Mouse (Mus musculus): ENCODE data around the gene Qdpr. TPM values are rescaled to one million over a fixed set of nuclear protein-coding genes. Genes with fewer than 3 reads are reported as not detected.
A peak's percentile ranks its signal among the peaks of the same experiment; 100 is the strongest.
"Not testable (repeated sequence)": the region's sequence is repeated elsewhere in the genome, so short reads cannot be mapped to it uniquely, and the experiment has no call there.

The Qdpr gene
- polyA plus RNA-seq, 1 experiment from 2014 or later = 132 TPM

DNA sequence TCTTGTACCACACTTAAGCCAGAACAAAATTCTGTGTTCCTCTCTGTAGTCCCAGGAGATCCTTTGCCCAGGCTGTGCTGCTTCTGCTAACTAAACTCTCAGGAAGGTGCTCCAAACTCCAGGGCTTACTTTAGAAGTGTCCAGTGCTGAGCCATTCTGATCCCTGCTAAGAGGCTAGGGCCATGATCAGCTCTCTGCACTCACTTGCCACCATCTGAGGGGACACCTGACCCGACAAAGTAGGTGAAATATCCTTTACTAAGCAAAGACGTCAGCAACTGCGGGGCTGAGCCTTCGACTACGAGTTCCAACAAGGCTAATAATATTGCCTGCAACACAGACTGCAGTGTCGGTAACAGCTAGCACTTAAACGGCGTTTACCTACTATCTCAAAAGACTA is 830 bp downstream of the Qdpr start:
- WGBS = 6% methylated on average over 8 of the region's 8 CpGs
- H3K27ac ChIP-seq = no peak overlapping the region
- no peaks in the 10 kb centered on the region for H3K9me3 ChIP-seq
- peaks cover 5% of the 10 kb centered on the region; the same call in 1 of the 2 replicates for H3K36me3 ChIP-seq
- no peaks in the 10 kb centered on the region for H3K27me3 ChIP-seq
- peaks cover 16% of the 10 kb centered on the region for H3K4me1 ChIP-seq
- no peak for ATAC-seq (ENCODE audit: insufficient number of reproducible peaks, insufficient read depth, low FRiP score, low TSS enrichment)
- peak overlapping the region; percentile 72 for H3K4me3 ChIP-seq
- H3K9ac ChIP-seq = peak overlapping the region; percentile 75
- H3K4me2 ChIP-seq (replicated peaks) = peak overlapping the region; percentile 96

DNA sequence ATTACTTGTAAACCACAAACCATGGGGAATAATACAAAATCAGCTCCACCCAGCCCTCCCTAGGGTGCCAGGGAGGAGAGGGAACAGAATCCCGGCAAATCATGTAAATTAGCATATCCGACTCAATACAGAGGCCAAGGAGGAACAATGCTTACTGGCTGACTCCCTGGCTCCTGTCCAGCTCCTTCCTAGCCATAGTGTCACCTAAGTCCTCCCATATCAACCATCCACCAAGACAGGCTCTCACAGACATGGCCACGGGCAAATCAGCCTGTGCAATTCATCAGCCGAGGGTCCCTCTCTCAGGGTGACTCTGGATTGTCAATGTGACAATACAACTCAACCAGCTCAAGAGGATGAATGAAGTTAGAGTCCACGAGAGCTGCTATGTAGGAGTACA is 1.4 kb downstream of the Qdpr start:
- H3K9ac ChIP-seq = peak overlapping the region; percentile 75; the same call in 1 of the 2 replicates
- peak overlapping the region; percentile 96 for H3K4me2 ChIP-seq (replicated peaks)
- H3K27ac ChIP-seq = no peak overlapping the region
- H3K27me3 ChIP-seq = no peaks in the 10 kb centered on the region
- WGBS = 55% methylated on average over 5 of the region's 5 CpGs
- peaks cover 8% of the 10 kb centered on the region; the same call in 1 of the 2 replicates for H3K36me3 ChIP-seq
- no peaks in the 10 kb centered on the region for H3K9me3 ChIP-seq
- H3K4me3 ChIP-seq = peak overlapping the region; percentile 72
- peaks cover 16% of the 10 kb centered on the region for H3K4me1 ChIP-seq
- ATAC-seq (ENCODE audit: insufficient number of reproducible peaks, insufficient read depth, low FRiP score, low TSS enrichment) = no peak

DNA sequence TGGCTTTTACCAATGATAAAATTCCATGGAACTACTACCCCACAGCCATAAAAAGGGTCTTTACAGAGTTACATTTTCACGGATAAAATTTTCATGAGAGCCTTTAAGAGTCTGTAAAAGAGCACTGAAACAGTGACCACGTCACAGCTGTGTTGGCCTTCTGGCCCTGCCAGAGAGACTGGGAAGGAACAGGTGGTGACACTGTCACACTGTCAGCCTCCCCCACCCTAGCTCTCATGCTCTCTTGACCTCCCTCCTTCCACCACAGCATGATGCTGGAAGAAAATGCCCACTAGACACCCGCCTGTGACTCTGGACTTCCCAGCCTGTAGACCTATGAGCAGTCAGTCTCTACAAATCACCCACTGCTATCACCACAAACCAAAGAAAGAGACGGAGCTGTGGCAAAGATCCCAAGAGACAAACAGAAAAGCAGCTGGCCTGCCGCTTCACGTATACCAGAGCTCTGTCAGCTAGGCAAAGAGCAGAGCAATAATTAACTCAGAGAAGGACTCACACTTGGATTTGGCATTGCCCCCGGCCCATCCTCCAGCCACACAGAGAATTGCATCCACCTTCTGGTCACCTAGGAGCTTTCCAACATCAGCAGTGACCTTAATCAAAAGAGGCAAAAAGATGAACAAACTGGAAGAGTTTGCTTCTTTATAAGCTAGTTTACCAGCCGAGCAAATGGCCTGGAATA is 5.8 kb downstream of the Qdpr start:
- Histone ChIP-seq H3K27me3 (no peaks in the 10 kb centered on the region), H3K27ac (no peak overlapping the region), H3K9me3 (no peaks in the 10 kb centered on the region), H3K36me3 (peaks cover 23% of the 10 kb centered on the region), H3K4me1 (peaks cover 14% of the 10 kb centered on the region), H3K9ac (no peak overlapping the region), H3K4me2 (replicated peaks) (no peak overlapping the region), H3K4me3 (no peak overlapping the region)
- 81% methylated on average over 8 of the region's 8 CpGs for WGBS
- ATAC-seq (ENCODE audit: insufficient number of reproducible peaks, insufficient read depth, low FRiP score, low TSS enrichment) = no peak

DNA sequence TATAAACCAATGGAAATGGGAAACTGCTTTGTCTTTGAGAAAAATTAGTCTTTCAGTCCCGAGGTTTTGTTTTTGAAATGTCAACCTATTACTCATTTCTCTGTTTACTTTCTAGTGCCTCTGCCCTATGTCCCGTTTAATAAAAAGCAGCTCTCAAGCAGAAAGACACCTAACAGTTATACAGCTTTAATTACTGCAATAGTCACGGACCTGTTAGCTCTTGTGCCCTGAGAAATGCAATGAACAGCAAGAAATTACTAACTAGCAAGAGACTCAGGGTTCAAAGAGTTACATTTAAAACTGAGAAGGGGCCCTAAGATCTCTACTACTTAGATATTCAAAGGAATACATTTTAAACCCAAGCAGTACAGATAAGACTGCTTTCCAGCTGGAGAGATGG is 8.3 kb downstream of the Qdpr start:
- Histone ChIP-seq H3K27me3 (no peaks in the 10 kb centered on the region), H3K4me3 (no peak overlapping the region), H3K4me1 (no peaks in the 10 kb centered on the region), H3K9ac (no peak overlapping the region), H3K9me3 (no peaks in the 10 kb centered on the region), H3K27ac (no peak overlapping the region), H3K36me3 (peaks cover 34% of the 10 kb centered on the region), H3K4me2 (replicated peaks) (no peak overlapping the region)
- ATAC-seq (ENCODE audit: insufficient number of reproducible peaks, insufficient read depth, low FRiP score, low TSS enrichment) = no peak
- 79% methylated on average over 3 of the region's 3 CpGs for WGBS

DNA sequence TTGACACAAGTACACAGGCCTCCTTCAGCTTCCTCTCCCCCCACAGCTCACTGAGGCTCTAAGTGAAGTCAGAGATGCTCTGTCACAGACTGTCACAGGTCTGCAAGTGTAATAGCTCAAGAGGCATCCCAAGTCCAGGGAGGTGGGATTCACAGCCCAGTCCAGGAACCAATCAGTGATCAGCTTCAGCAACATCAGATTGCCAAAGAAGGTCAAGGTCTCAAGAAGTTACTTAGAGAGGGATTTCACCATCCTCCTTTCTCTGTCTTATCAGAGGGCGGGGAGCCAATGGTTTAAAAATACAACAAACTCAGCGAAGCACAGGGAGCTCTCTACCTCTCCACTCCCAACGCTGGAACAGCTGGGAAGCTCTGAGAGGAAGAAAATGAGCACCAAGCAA is 8.9 kb downstream of the Qdpr start:
- ATAC-seq (ENCODE audit: insufficient number of reproducible peaks, insufficient read depth, low FRiP score, low TSS enrichment) = no peak
- 94% methylated on average over 3 of the region's 3 CpGs for WGBS
- no peaks in the 10 kb centered on the region for H3K27me3 ChIP-seq
- H3K4me1 ChIP-seq = 0 out of 2 replicates have a peak, but pooled peaks cover 2% of the 10 kb centered on the region
- H3K9me3 ChIP-seq = no peaks in the 10 kb centered on the region
- no peak overlapping the region for H3K9ac ChIP-seq
- H3K4me3 ChIP-seq = no peak overlapping the region
- peaks cover 34% of the 10 kb centered on the region for H3K36me3 ChIP-seq
- no peak overlapping the region for H3K27ac ChIP-seq
- H3K4me2 ChIP-seq (replicated peaks) = no peak overlapping the region

DNA sequence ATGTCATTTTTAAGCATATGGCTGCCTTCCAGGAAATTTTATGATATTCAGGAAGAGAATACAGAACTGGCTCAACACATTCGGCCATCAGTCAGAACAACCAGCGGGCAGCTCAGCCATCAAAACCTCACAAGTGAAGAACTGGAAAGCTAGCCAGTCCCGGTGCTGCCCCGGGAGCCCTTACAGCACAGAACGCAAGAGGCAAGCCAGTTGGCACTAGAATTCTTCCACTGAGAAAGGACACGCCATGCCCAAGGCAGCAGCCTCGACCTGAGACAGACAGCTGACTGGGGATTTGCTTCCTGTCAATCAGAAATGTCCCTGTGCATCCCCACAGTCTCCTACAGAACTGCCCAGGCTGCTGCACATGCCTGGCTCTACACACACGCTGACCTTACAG is 11.7 kb downstream of the Qdpr start:
- H3K27ac ChIP-seq = no peak overlapping the region
- H3K27me3 ChIP-seq = no peaks in the 10 kb centered on the region
- H3K9ac ChIP-seq = no peak overlapping the region
- H3K4me1 ChIP-seq = 0 out of 2 replicates have a peak, but pooled peaks cover 2% of the 10 kb centered on the region
- H3K9me3 ChIP-seq = no peaks in the 10 kb centered on the region
- H3K36me3 ChIP-seq = peaks cover 32% of the 10 kb centered on the region
- no peak overlapping the region for H3K4me3 ChIP-seq
- no peak for ATAC-seq (ENCODE audit: insufficient number of reproducible peaks, insufficient read depth, low FRiP score, low TSS enrichment)
- 86% methylated on average over 8 of the region's 8 CpGs for WGBS
- no peak overlapping the region for H3K4me2 ChIP-seq (replicated peaks)

DNA sequence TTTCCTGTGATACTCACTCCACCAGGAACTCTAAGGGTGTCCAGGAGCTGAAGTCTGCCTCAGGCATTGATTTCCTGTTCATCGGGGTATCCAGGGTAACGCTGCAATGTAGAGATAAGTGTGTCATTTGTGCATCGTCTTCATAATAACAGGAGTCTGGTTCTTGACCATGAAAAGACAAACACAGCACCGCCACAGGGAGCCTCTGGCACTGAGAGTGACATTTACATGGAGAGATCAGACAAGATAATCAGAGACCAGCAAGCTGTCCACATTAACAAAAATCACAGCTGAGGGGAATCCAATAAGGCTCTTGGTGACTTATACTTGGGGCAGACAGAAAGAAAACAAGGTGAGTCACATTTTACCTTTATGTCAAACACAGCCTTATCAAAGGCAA is 12.2 kb downstream of the Qdpr start:
- no peaks in the 10 kb centered on the region for H3K27me3 ChIP-seq
- 70% methylated on average over 4 of the region's 4 CpGs for WGBS
- no peak overlapping the region for H3K4me3 ChIP-seq
- H3K9me3 ChIP-seq = no peaks in the 10 kb centered on the region
- H3K9ac ChIP-seq = no peak overlapping the region
- no peak for ATAC-seq (ENCODE audit: insufficient number of reproducible peaks, insufficient read depth, low FRiP score, low TSS enrichment)
- 0 out of 2 replicates have a peak, but pooled peaks cover 2% of the 10 kb centered on the region for H3K4me1 ChIP-seq
- H3K36me3 ChIP-seq = peaks cover 33% of the 10 kb centered on the region
- H3K4me2 ChIP-seq (replicated peaks) = no peak overlapping the region
- H3K27ac ChIP-seq = no peak overlapping the region

DNA sequence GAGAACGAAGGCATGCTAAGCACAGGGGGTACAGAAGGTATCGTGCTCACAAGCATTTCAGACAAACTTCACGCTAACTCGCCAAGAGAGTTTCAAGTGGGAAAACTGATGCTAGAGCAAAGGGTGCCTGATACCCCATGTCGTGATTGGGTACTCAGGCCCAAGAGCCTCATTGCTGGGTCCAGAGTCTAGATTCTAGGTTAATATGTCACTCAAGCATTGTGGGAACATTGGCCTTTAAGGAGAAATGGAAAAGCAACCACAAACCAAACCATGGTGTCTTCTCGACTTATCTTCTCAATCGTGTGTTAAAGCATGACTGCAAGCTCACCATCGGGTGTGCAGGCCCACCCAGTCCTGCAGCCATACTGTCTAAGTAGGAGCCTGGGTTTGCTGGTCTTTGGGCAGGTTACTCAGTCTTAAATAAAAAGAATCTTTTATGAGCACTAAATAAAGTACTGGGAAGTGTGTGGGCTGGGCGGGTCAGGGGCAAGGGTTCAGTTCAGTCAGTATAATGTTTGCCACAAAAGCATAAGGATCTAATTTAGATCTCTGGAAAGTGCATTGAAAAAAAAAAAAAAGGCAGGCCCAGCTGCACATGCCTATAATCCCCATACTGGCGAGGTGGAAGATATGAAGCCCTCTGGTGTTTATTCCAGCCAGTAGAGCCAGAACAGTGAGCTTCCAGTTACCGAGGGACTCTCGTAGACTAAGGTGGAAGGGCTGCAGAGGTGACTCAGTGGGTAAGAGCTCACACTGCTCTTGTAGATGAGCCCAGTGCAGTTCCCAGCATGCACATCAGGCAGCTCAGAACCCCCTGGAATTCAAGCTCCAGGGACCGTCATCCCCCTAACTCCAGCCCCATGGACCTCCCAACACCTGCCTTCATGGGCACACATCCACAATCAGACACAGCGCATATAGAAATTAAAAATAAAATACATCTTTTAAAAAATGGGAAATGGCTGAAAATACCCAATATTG is 13.8 kb downstream of the Qdpr start:
- WGBS = 71% methylated on average over 14 of the region's 14 CpGs
- Histone ChIP-seq H3K27ac (0 out of 2 replicates have a peak overlapping the region, but pooled peaks have one; percentile 41), H3K9ac (no peak overlapping the region), H3K4me2 (replicated peaks) (no peak overlapping the region), H3K36me3 (peaks cover 28% of the 10 kb centered on the region), H3K4me1 (0 out of 2 replicates have a peak, but pooled peaks cover 2% of the 10 kb centered on the region), H3K4me3 (no peak overlapping the region), H3K27me3 (no peaks in the 10 kb centered on the region), H3K9me3 (no peaks in the 10 kb centered on the region)
- no peak for ATAC-seq (ENCODE audit: insufficient number of reproducible peaks, insufficient read depth, low FRiP score, low TSS enrichment)

DNA sequence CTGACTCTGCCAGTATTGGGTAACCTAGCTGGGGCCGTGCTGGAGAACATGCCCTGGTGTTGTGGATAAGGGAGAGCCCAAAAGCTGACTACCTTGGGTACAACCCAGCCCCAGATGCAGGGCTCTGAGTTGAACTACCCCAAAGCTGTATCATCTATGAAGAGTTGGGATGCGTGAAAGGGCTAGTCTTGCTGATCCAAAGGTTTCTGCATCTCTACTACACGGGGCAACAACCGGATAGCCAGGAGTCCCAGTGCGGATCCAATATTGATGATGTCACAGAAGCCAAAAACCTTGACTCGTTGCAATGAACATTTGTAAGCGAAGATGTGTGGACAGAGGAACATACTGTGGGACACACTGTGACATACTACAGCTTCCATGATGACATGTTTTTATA is 22.1 kb downstream of the Qdpr start:
- no peak for ATAC-seq (ENCODE audit: insufficient number of reproducible peaks, insufficient read depth, low FRiP score, low TSS enrichment)
- WGBS = 96% methylated on average over 7 of the region's 7 CpGs

DNA sequence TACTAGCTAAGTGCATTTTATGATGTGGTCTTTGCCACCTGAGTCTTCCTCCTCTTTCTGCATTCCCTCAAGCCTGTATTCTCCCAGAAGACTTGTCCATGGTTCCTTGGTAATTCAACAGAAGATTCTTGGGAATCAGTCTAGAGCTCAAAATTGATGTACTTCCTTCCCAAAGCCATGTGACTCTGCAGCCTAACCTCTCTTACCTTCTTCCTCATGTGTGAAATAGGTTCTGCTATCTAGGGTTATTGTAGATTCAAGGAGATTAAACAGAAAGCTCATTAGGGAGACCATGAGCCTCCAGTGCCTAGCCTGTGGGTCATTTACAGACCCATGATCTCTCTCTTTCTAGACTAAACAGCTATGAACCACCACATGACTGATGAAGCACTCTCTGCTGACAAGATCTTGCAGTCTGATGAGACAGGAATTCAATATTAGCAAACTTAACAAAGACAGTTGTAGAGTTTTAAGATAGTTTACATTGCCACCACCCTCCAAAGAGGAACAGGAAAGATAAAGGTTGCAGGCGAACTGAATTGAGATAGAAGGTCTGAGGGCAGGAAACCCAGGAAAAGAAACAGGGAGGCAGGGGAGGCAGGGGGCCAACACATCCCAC is 23.5 kb downstream of the Qdpr start:
- H3K9ac ChIP-seq = no peak overlapping the region
- no peak overlapping the region for H3K4me3 ChIP-seq
- ATAC-seq (ENCODE audit: insufficient number of reproducible peaks, insufficient read depth, low FRiP score, low TSS enrichment) = no peak
- H3K27me3 ChIP-seq = no peaks in the 10 kb centered on the region
- H3K4me1 ChIP-seq = no peaks in the 10 kb centered on the region; the same call in 1 of the 2 replicates
- H3K36me3 ChIP-seq = no peaks in the 10 kb centered on the region
- H3K4me2 ChIP-seq (replicated peaks) = no peak overlapping the region
- H3K9me3 ChIP-seq = no peaks in the 10 kb centered on the region
- no peak overlapping the region for H3K27ac ChIP-seq
- WGBS = 81% methylated on average over 1 of the region's 1 CpGs

More for the DNA sequence above, 22.1 kb downstream of the Qdpr start:
- no peak overlapping the region for H3K9ac ChIP-seq
- H3K27ac ChIP-seq = no peak overlapping the region
- no peak overlapping the region for H3K4me3 ChIP-seq
- H3K9me3 ChIP-seq = no peaks in the 10 kb centered on the region
- no peaks in the 10 kb centered on the region for H3K27me3 ChIP-seq
- H3K4me2 ChIP-seq (replicated peaks) = no peak overlapping the region
- H3K36me3 ChIP-seq = peaks cover 4% of the 10 kb centered on the region; the same call in 1 of the 2 replicates
- no peaks in the 10 kb centered on the region for H3K4me1 ChIP-seq

DNA sequence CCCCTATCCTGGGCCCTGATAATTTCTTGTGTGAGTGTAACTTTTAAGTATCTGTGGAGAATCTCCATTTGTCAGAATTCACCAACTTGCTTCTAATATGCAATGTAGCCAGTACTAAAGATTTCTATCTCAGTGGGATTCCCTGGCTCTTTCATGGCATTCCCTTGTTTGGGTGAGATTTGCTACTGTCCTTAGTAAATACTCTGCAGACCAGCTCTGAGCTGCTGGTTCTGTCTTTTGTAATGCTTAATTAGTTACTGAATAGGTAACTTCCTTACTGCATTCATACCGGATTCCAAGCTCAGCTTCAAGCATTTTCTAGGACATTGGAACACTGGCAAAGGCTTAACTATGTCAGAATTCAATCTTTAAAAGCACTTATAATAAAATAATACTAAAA is 24.3 kb downstream of the Qdpr start:
- 66% methylated on average over 1 of the region's 1 CpGs for WGBS
- not testable (repeated sequence) for H3K36me3 ChIP-seq; ATAC-seq (ENCODE audit: insufficient number of reproducible peaks, insufficient read depth, low FRiP score, low TSS enrichment); H3K9me3 ChIP-seq; H3K4me1 ChIP-seq; H3K4me3 ChIP-seq; H3K27ac ChIP-seq; H3K4me2 ChIP-seq (replicated peaks); H3K27me3 ChIP-seq; H3K9ac ChIP-seq
